Mouse (Mus musculus): ENCODE measurements around the gene Gadd45a.

- TF ChIP-seq GATA1 (IDR thresholded peaks at IDR 0.05; ENCODE audit: low read length): no peak
- no peak for TF ChIP-seq TAL1 (IDR thresholded peaks at IDR 0.05; ENCODE audit: low read length)
Measured at GRCm38 (mm10) chr6:67033604-67034003, 3.7 kb downstream of the Gadd45a start.
